Mouse (Mus musculus) heart, adult 2 months (tissue): ENCODE measurements at regions not wholly inside any gene's neighbourhood (a gene's known extent, or its start where the extent isn't known, plus 50 kb on each side); places are given as distances from the start of the nearest gene placed in this dataset.

Experiments used
- EP300 ChIP-seq: fragments of 200-500 bp; IDR thresholded peaks from 2 replicates; pipeline ENCODE4 v1.6.1; 2011; ENCODE audit warnings: low read depth, low read length, control low read depth; ENCODE audit not compliant: insufficient read depth
- POLR2A ChIP-seq: fragments of 200-500 bp; IDR thresholded peaks from 2 replicates; pipeline ENCODE4 v1.6.1; 2011; ENCODE audit warnings: mild to moderate bottlenecking, low read depth, low read length, control low read depth; ENCODE audit not compliant: insufficient read depth

DNA sequence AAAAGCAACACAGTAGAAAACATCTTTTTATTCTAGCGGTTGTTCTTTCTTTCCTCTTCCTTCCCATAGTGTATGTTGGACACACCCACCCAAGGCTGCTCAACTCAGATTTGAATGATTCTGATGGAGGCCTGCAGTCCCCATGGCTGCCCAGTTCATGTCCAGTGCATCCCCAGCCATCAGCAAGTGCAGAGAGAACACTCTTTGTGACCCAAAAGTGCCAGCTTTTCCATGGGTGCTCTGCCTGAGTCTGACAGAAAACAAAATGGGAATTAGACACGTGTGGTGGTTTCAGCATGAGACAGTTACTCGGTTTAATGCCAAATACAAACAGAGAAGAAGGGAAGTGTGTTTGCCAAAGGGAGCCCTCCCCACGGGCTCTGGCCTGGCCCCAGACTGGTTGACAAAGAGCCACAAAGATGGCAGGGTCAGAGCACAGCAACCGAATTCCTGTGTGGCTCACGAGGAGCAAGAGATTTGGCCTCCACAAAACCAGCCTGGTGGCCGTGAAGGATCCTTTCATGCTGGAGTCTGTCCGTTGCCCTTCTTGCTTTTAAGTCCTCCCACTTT lies 60.6 kb upstream of the Pax6 start:
- TF ChIP-seq EP300: no peak
- no peak for TF ChIP-seq POLR2A
